Mouse (Mus musculus): ENCODE measurements around the gene Ttc7b. TPM values are rescaled to one million over a fixed set of nuclear protein-coding genes. Genes with fewer than 3 reads are reported as not detected.

Ttc7b gene
- polyA plus RNA-seq, 1 experiment from 2014 or later, result 2.2 TPM

DNA sequence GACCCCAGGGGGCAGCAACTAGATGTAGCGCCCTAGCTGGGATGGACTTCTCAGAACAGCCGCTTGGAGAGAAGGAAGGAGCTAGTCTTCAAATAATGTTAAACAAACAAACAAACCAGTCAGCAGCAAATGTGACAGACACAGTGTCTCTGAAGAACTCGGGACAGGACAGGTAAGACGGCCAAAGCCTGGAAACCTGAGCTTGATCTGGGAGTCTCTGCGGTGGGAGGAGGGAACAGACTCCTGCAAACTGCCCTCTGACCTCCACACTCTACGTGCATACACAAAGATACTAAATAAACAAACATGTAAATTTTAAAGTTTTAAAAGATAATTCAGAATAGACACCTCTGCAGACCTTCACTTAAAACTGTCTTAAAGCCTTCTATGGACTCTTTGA is 42.5 kb downstream of the Ttc7b start:
- no peak overlapping the region for H3K4me3 ChIP-seq (ENCODE audit: low read depth, low read length)
- TF ChIP-seq EP300 (IDR thresholded peaks at IDR 0.05; ENCODE audit: low read depth) (no peak), CTCF (IDR thresholded peaks at IDR 0.05; ENCODE audit: low read depth) (no peak)
- H3K27me3 ChIP-seq (ENCODE audit: insufficient read depth, low read length), result no peaks in the 10 kb centered on the region
- no peak overlapping the region for H3K4me2 ChIP-seq (ENCODE audit: low read depth, low read length)
- no peaks in the 10 kb centered on the region for H3K9me3 ChIP-seq (ENCODE audit: low read length)
- no peak overlapping the region for H3K27ac ChIP-seq (ENCODE audit: low read depth)
- WGBS (ENCODE audit: insufficient replicate concordance), result 63% methylated on average over 6 of the region's 6 CpGs
- peaks cover 15% of the 10 kb centered on the region for H3K4me1 ChIP-seq (ENCODE audit: insufficient read depth)
- H3K36me3 ChIP-seq (replicated peaks; ENCODE audit: insufficient read depth, low read length), result no peaks in the 10 kb centered on the region
- H3K9ac ChIP-seq (replicated peaks), result no peak overlapping the region
- no peak for DNase-seq
- ATAC-seq, result no peak

DNA sequence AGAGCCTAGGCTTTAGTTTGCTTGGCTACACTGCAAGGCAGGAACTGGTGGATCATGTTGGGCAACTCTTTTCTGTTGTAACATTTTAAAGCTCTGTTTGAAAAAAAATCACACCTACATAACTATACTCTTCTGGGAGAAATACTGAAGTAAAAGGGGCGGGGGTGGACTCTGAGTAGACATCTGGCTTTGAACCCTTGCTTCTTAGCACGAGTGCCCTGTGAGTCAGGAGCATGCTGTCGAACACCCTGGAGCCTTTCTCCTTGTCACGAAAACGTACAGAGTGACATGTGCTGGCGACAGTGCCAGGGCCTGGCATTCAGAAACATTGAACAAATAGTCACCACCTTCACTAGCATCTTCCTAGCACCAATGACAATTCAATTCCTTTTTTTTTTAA is 43.2 kb downstream of the Ttc7b start:
- Histone ChIP-seq H3K9me3 (ENCODE audit: low read length) (no peaks in the 10 kb centered on the region), H3K27ac (ENCODE audit: low read depth) (no peak overlapping the region), H3K4me2 (ENCODE audit: low read depth, low read length) (no peak overlapping the region), H3K4me1 (ENCODE audit: insufficient read depth) (peaks cover 15% of the 10 kb centered on the region), H3K9ac (replicated peaks) (no peak overlapping the region), H3K4me3 (ENCODE audit: low read depth, low read length) (no peak overlapping the region), H3K27me3 (ENCODE audit: insufficient read depth, low read length) (no peaks in the 10 kb centered on the region), H3K36me3 (replicated peaks; ENCODE audit: insufficient read depth, low read length) (no peaks in the 10 kb centered on the region)
- WGBS (ENCODE audit: insufficient replicate concordance), result 74% methylated on average over 6 of the region's 6 CpGs
- TF ChIP-seq EP300 (IDR thresholded peaks at IDR 0.05; ENCODE audit: low read depth), result no peak
- no peak for TF ChIP-seq CTCF (IDR thresholded peaks at IDR 0.05; ENCODE audit: low read depth)
- ATAC-seq (no peak), DNase-seq (no peak)

DNA sequence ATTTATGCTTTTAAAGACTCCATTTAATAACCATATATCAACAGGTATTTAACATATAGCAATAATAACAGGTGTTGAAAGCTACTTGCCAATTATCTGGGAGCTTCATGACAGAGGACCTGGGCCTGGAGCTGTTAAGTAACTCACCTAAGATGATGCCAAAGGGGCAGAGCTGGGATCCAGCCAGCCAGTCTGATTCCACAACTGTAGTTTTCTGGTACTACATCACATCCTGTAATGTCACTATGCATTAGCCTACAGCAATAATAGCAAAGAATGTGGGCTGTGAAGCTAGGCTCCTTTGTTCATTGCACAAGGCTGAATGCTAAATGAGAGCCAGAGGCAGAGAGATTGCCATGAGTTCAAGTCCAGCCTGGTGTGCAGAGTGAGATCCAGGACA is 44.3 kb downstream of the Ttc7b start:
- DNase-seq, result no peak

DNA sequence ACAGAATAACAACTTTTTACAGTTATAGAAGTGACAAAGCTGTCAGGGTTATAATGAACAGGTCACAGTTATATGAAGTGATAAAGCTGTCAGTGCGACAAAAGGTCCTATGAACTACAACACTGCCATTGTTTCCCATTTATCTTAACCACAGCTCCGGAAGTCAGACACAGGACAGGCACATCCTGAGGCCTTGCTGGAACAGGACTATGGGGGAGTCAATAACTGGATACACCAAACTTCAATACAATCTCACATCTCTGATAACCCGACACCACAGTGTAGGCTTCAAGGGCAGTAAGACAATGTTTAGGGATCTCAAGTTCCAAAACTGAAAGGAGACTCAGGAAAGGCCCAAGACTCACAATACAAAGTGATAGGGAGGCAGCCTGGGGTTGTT is 45.1 kb downstream of the Ttc7b start:
- WGBS (ENCODE audit: insufficient replicate concordance), result 51% methylated on average over 3 of the region's 3 CpGs
- Histone ChIP-seq H3K9me3 (ENCODE audit: low read length) (no peaks in the 10 kb centered on the region), H3K27me3 (ENCODE audit: insufficient read depth, low read length) (no peaks in the 10 kb centered on the region), H3K4me3 (ENCODE audit: low read depth, low read length) (no peak overlapping the region), H3K27ac (ENCODE audit: low read depth) (no peak overlapping the region), H3K4me1 (ENCODE audit: insufficient read depth) (peaks cover 15% of the 10 kb centered on the region), H3K36me3 (replicated peaks; ENCODE audit: insufficient read depth, low read length) (no peaks in the 10 kb centered on the region), H3K4me2 (ENCODE audit: low read depth, low read length) (no peak overlapping the region), H3K9ac (replicated peaks) (no peak overlapping the region)
- ATAC-seq (peak; percentile 33; the same call in 1 of the 2 replicates), DNase-seq (no peak)
- TF ChIP-seq EP300 (IDR thresholded peaks at IDR 0.05; ENCODE audit: low read depth) (0 out of 2 replicates have a peak, but pooled peaks have one; percentile 26), CTCF (IDR thresholded peaks at IDR 0.05; ENCODE audit: low read depth) (no peak)

More for the DNA sequence above, 44.3 kb downstream of the Ttc7b start:
- no peaks in the 10 kb centered on the region for H3K36me3 ChIP-seq (replicated peaks; ENCODE audit: insufficient read depth, low read length)
- TF ChIP-seq EP300 (IDR thresholded peaks at IDR 0.05; ENCODE audit: low read depth), result no peak
- TF ChIP-seq CTCF (IDR thresholded peaks at IDR 0.05; ENCODE audit: low read depth), result no peak
- peaks cover 15% of the 10 kb centered on the region for H3K4me1 ChIP-seq (ENCODE audit: insufficient read depth)
- no peak for ATAC-seq
- no peak overlapping the region for H3K4me3 ChIP-seq (ENCODE audit: low read depth, low read length)
- H3K4me2 ChIP-seq (ENCODE audit: low read depth, low read length), result no peak overlapping the region
- no peaks in the 10 kb centered on the region for H3K27me3 ChIP-seq (ENCODE audit: insufficient read depth, low read length)
- no peak overlapping the region for H3K27ac ChIP-seq (ENCODE audit: low read depth)
- no peak overlapping the region for H3K9ac ChIP-seq (replicated peaks)
- no peaks in the 10 kb centered on the region for H3K9me3 ChIP-seq (ENCODE audit: low read length)

DNA sequence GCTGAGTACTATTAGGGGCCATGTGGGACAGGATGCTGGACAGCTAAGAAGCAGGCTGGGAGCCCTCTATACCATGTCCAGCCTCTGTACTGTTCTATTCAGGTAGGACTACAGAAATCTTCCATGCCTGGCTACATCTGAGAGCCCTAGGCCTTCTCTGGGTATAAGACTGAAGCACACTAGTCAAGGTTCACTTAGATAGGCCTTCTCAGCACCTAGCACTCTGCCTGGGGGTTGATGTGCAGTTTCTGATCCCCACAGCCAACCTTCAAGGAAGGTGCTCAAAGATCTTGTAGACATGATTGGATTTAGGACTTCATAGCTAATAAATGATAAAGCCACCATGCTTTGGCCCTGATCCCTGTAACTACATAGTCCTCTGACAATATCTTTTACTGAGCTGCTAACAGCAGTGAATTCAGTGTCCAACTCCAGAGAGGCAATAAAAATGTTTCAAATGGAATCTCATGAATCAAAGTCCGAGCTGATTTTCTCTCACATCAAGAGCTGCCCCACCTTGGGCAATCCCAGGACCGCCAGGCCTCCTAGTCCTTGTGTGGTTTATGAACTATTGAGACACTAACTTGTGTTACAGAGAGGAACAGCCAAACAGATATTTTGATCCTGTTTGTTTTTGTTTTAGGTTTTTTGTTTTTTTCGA is 45.8 kb downstream of the Ttc7b start:
- TF ChIP-seq CTCF (IDR thresholded peaks at IDR 0.05; ENCODE audit: low read depth), result no peak
- no peak for TF ChIP-seq EP300 (IDR thresholded peaks at IDR 0.05; ENCODE audit: low read depth)
- Histone ChIP-seq H3K9ac (replicated peaks) (no peak overlapping the region), H3K27ac (ENCODE audit: low read depth) (no peak overlapping the region), H3K4me2 (ENCODE audit: low read depth, low read length) (no peak overlapping the region), H3K27me3 (ENCODE audit: insufficient read depth, low read length) (no peaks in the 10 kb centered on the region), H3K4me3 (ENCODE audit: low read depth, low read length) (no peak overlapping the region), H3K9me3 (ENCODE audit: low read length) (no peaks in the 10 kb centered on the region), H3K4me1 (ENCODE audit: insufficient read depth) (peaks cover 12% of the 10 kb centered on the region), H3K36me3 (replicated peaks; ENCODE audit: insufficient read depth, low read length) (0 out of 2 replicates have a peak, but pooled peaks cover 3% of the 10 kb centered on the region)
- WGBS (ENCODE audit: insufficient replicate concordance), result 63% methylated on average over 3 of the region's 3 CpGs
- no peak for ATAC-seq
- no peak for DNase-seq

DNA sequence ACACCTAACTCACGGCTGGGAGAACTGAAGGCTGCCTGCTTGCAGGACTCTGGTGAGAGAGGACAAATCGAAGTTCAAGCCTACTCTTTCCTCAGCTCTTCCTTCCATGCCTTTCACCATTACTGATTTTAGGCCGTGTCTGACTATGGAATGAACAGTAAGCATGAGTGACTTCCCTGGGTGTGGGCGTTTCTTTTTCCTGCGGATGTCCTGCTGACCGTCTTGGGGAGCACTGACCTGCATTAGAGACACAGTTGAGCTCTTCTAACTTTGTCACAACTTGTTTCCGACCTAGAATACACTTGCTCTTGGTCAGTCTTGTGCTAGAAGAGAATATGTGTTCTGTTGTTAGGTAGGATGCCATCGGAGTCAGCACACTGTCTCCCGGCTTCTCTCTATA is 50.3 kb downstream of the Ttc7b start:
- Histone ChIP-seq H3K36me3 (replicated peaks; ENCODE audit: insufficient read depth, low read length) (0 out of 2 replicates have a peak, but pooled peaks cover 3% of the 10 kb centered on the region), H3K9ac (replicated peaks) (no peak overlapping the region), H3K9me3 (ENCODE audit: low read length) (no peaks in the 10 kb centered on the region), H3K4me3 (ENCODE audit: low read depth, low read length) (no peak overlapping the region), H3K4me1 (ENCODE audit: insufficient read depth) (no peaks in the 10 kb centered on the region), H3K27me3 (ENCODE audit: insufficient read depth, low read length) (no peaks in the 10 kb centered on the region), H3K4me2 (ENCODE audit: low read depth, low read length) (no peak overlapping the region), H3K27ac (ENCODE audit: low read depth) (no peak overlapping the region)
- DNase-seq (no peak), ATAC-seq (no peak)
- TF ChIP-seq CTCF (IDR thresholded peaks at IDR 0.05; ENCODE audit: low read depth) (no peak), EP300 (IDR thresholded peaks at IDR 0.05; ENCODE audit: low read depth) (no peak)
- 77% methylated on average over 9 of the region's 9 CpGs for WGBS (ENCODE audit: insufficient replicate concordance)

All from liver, postnatal 0 days (tissue).